Mouse (Mus musculus): ENCODE measurements around the gene Sbf1. TPM values are rescaled to one million over a fixed set of nuclear protein-coding genes. Genes with fewer than 3 reads are reported as not detected.

The Sbf1 gene
- total and polyA plus RNA-seq, 3 experiments: 22.6 to 79.1 (median 69.3) TPM

DNA sequence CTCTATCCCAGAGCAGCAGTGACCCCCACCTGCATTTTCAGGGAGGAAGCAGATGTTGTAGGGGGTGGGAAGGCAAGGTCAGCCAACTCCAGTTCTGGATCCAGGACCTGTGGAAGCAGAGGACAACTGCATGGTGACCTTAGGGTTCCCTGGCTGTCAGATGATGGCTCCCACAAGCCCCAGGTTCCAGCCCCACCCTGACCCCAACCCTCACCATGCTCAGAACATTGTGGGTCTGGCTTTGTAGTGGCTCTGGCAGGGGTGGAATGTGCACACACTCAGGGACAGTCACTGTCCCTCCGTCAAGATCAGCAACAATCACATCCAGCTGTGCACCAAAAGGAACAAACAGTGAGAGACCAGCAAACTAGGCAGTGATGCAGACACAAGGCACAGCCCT, 9.1 kb downstream of the Sbf1 start:
- in situ Hi-C loops (cut with MboI; ENCODE audit: low pct_ligation_motif_present, low pct_unique_long_range_greater_than_20kb, low sequenced_read_pairs): no loop called here
- Histone ChIP-seq H3K9ac (ENCODE audit: insufficient read depth, low read depth) (no peak overlapping the region), H3K27me3 (replicated peaks) (no peaks in the 10 kb centered on the region), H3K36me3 (replicated peaks in 1 of 2; ENCODE audit: control insufficient read depth in 1 of 2, insufficient read depth in 1 of 2, low read length in 1 of 2) (peaks cover 56 to 70% of the 10 kb centered on the region in 2 experiments), H3K4me3 (replicated peaks in 1 of 3; ENCODE audit: low read depth in 2 of 3, low read length in 2 of 3, poor library complexity in 1 of 3) (no peak overlapping the region), H3K79me2 (replicated peaks; ENCODE audit: control insufficient read depth, extremely low read depth, insufficient read depth, poor library complexity, severe bottlenecking) (peaks cover 2% of the 10 kb centered on the region; the same call in 1 of the 2 replicates), H3K27ac (ENCODE audit: insufficient read depth, low read depth) (no peak overlapping the region), H3K4me2 (ENCODE audit: insufficient read depth, low read depth, poor library complexity, severe bottlenecking) (no peak overlapping the region), H3K4me1 (ENCODE audit: control insufficient read depth in 1 of 2, insufficient read depth in 2 of 2) (peaks cover 27 to 40% of the 10 kb centered on the region in 2 experiments), H3K9me3 (replicated peaks; ENCODE audit: low read length) (no peaks in the 10 kb centered on the region)
- DNase-seq (ENCODE audit: extremely low read depth): no peak
- TF ChIP-seq PAX5 (IDR thresholded peaks at IDR 0.05; ENCODE audit: low read length) (no peak), IRF4 (IDR thresholded peaks at IDR 0.05; ENCODE audit: low read depth, low read length) (no peak), ETS1 (conservative IDR thresholded peaks at IDR 0.05; ENCODE audit: low read depth, low read length) (no peak), NRF1 (IDR thresholded peaks at IDR 0.05; ENCODE audit: low read depth, low read length) (no peak)
- dilution Hi-C loops (cut with MboI; ENCODE audit: extremely low pct_ligation_motif_present, extremely low pct_unique_long_range_greater_than_20kb, low sequenced_read_pairs): no loop called here

DNA sequence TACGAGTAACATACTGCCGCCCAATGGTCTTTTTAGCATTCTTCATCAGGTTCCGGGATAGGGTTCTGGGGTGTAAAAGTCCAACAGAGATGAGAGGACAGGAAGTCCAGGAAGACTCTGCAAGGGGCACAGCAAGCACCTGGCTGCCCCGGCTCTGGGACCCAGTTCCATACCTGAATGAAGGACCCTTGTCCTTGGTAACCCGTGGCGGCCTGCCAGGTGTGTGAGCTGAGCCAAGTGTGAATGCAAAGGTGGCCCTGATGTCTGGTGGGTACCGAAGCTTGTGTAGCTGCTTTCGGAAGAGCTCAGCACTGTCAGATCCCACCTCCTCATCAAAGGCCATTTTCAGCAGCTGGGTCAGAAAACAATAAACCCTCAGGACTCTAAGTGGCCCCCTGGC, 14.5 kb downstream of the Sbf1 start:
- no peaks in the 10 kb centered on the region for H3K27me3 ChIP-seq (replicated peaks)
- no peak for DNase-seq (ENCODE audit: extremely low read depth)
- TF ChIP-seq BHLHE40 (IDR thresholded peaks at IDR 0.05; ENCODE audit: low read depth, low read length) (no peak), KAT2A (IDR thresholded peaks at IDR 0.05; ENCODE audit: insufficient replicate concordance, low read length) (no peak), EP300 (IDR thresholded peaks at IDR 0.05; ENCODE audit: low read length) (no peak), ETS1 (conservative IDR thresholded peaks at IDR 0.05; ENCODE audit: low read depth, low read length) (no peak), IRF4 (IDR thresholded peaks at IDR 0.05; ENCODE audit: low read depth, low read length) (no peak), JUN (IDR thresholded peaks at IDR 0.05; ENCODE audit: insufficient read depth, low read depth, low read length) (no peak), RAD21 (IDR thresholded peaks at IDR 0.05; ENCODE audit: low read depth, low read length) (no peak), ELF1 (IDR thresholded peaks at IDR 0.05; ENCODE audit: low read depth, low read length) (no peak), GABPA (IDR thresholded peaks at IDR 0.05; ENCODE audit: insufficient replicate concordance, low read depth, low read length) (no peak), POLR2A (IDR thresholded peaks at IDR 0.05; ENCODE audit: low read depth, low read length) (no peak), MXI1 (IDR thresholded peaks at IDR 0.05; ENCODE audit: low read depth, low read length) (no peak), MYC (IDR thresholded peaks at IDR 0.05; ENCODE audit: low read depth, low read length) (no peak), CHD2 (IDR thresholded peaks at IDR 0.05; ENCODE audit: low read length) (no peak), USF1 (IDR thresholded peaks at IDR 0.05; ENCODE audit: low read depth, low read length) (no peak), TBP (conservative IDR thresholded peaks at IDR 0.05; ENCODE audit: low read depth, low read length) (no peak)
- no peaks in the 10 kb centered on the region for H3K4me1 ChIP-seq (ENCODE audit: control insufficient read depth in 1 of 2, insufficient read depth in 2 of 2)
- peaks cover 62 to 91% of the 10 kb centered on the region in 2 experiments for H3K36me3 ChIP-seq (replicated peaks in 1 of 2; ENCODE audit: control insufficient read depth in 1 of 2, insufficient read depth in 1 of 2, low read length in 1 of 2)
- no peak overlapping the region for H3K27ac ChIP-seq (ENCODE audit: insufficient read depth, low read depth)
- H3K4me2 ChIP-seq (ENCODE audit: insufficient read depth, low read depth, poor library complexity, severe bottlenecking): no peak overlapping the region
- H3K9me3 ChIP-seq (replicated peaks; ENCODE audit: low read length): no peaks in the 10 kb centered on the region
- H3K9ac ChIP-seq (ENCODE audit: insufficient read depth, low read depth): no peak overlapping the region
- in situ Hi-C loops (cut with MboI; ENCODE audit: low pct_ligation_motif_present, low pct_unique_long_range_greater_than_20kb, low sequenced_read_pairs): no loop called here
- H3K79me2 ChIP-seq (replicated peaks; ENCODE audit: control insufficient read depth, extremely low read depth, insufficient read depth, poor library complexity, severe bottlenecking): no peaks in the 10 kb centered on the region
- no peak overlapping the region for H3K4me3 ChIP-seq (replicated peaks in 1 of 3; ENCODE audit: low read depth in 2 of 3, low read length in 2 of 3, poor library complexity in 1 of 3)
- dilution Hi-C loops (cut with MboI; ENCODE audit: extremely low pct_ligation_motif_present, extremely low pct_unique_long_range_greater_than_20kb, low sequenced_read_pairs): no loop called here

Measured in CH12.LX (cell line).